Mouse (Mus musculus) megakaryocyte, adult 5-6 weeks (primary cell): ENCODE results near the gene Gfpt2. TPM values are rescaled to one million over a fixed set of nuclear protein-coding genes. Genes with fewer than 3 reads are reported as not detected.

ENCODE experiments used
- ATAC-seq: 2 replicates; pipeline ENCODE4 v1.8.0; 2016; ENCODE audit warnings: mild to moderate bottlenecking, inconsistent platforms; ENCODE audit not compliant: poor library complexity, severe bottlenecking
- total RNA-seq, 2 experiments: library from RNA; stranded (forward) in 1 of 2; stranded (reverse) in 1 of 2; fragments of 153-499, 151-499 nt in 1 of 2; fragments of 221-1000, 200-1000 nt in 1 of 2; gene quantifications; 2 replicates each; pipeline versions ENCODE4 v1.2.3 to v1.2.4; 2015 to 2017

Gene Gfpt2
- total RNA-seq, 2 experiments from 2014 or later, result 0.11 TPM; not detected in 1

DNA sequence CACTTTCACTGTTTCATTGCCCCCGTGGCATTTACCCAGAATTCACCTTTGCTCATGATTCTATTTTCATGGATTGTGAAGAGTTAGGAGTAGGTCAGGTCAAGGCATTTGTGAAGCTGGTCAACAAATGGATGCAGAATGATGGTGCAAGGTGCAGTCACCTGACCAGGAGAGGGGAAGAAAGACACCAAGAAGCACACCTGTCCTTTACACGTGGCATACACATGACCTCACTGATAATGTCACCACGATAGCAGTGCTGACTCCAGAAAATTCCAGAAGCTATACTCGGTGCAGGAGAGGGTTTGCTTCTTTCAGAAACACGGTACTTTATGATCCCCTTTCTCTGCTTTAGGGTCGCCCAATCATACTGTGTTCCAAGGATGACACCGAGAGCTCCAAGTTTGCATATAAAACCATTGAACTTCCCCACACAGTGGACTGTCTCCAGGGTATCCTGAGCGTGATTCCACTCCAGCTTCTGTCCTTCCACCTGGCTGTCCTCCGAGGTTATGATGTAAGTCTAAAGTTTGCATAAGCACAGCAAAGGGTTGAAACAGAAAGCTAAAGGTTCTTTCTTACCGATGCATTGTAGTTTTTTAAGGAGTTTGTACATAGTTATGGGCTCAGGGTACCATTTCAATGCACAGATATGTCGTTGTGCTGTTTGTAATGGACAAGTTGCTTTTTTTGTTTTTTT is 41.4 kb downstream of the Gfpt2 start:
- no peak for ATAC-seq

DNA sequence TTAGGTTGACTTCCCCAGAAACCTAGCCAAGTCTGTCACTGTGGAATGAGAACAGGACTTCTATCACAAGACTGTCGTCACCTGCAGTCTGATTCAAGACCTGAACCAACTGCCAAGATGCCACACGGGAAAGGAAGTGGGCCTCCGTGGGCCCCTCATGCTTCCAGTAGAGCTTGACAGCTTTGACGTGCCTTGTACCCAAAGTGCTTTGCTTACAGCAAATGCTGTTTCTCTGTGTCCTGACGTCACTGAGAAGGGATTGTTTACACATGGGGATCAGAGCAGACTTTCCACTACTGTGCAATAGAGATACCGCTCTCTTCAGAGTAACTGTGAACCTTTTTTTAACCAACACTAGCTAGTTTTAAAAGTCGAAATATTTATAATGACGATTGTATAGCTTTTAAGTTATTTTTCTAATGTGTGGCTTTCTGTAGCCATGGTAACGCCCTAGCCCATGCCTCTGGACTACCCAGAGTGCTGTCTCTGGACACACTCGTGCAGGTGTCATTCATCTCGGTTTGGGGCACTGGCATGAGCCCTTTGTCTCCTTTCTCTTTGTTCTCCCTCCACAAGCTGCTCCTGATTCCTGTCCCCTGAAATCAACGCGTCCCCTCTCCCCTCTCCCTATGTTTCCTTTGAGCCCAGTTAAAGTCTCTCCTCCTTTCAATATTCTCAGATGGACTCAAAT is 43.9 kb downstream of the Gfpt2 start:
- ATAC-seq, result no peak

DNA sequence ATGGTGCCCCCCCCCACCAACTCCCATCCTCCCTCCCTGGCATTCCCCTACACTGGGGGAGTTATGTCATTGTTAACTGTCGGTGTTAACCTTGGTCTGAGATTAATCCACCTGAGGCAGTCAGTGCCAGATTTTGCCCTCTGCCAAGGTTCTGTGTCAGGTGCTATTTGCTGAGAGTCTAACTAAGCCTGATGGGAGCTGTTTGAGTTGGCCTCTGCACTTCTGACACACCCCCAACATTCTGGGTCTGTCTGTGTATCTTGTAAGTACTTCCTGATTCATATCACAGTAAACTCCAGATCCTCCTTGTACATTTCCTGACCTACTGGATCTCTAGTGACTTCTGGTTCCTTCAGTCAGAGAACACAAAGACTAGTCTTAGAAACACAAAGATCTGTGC is 46.7 kb downstream of the Gfpt2 start:
- ATAC-seq, result no peak

DNA sequence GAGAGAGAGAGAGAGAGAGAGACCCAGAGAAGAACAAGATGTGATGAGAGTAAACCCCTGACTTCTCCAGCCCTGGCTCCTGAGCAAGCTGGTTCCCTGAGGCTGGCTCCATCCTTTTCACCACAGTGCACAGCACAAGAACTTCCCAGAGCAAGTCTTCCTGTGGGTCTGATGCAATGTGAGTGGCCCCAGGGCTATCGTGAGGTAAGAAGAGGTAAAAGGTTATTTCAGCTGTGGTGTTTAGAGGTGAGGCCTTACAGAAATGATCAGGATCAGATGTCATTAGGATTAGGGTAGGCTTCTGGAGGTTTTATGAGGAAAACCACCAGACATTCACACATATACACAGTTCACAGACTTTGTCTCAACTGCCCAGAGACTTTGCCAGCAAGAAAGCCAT is 47.9 kb downstream of the Gfpt2 start:
- no peak for ATAC-seq

DNA sequence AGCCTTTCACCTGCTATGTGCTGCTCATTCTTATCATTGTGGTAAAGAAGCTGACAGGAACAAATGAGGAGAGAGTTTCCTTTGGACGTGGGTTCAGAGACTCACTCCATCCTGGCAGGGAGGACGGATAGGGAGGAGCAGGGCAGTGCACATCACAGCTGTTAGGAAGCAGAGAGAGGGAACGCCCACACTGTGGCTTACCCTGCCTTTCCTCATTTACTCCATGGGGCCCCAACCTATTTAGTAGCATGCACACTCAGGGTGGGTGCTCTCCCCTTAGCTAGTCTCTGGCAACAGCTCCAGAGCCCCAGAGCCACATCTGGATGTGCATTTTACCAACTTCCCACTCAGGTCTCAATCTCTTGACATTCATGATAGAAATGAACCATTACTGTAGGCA is 48.7 kb downstream of the Gfpt2 start:
- ATAC-seq, result no peak

DNA sequence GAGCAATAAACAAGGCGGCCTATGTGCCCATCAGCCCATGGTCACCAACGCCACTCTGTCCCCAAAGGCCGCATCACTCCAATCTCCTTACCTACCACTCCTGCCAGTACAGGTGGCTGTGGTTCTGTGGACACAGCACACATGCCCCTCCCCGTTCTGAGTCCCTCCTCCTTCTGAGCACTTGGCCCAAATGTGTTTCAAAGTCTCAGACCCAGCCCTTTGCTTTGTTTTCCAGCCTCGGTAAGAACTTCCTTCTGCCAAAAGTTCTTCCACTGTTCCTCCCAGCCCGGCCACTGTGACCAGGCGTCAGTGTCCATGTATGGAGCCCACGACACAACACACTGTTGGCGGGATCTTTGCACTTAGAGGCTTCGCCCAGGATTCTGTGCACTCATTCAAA is 50.3 kb downstream of the Gfpt2 start:
- ATAC-seq, result no peak

DNA sequence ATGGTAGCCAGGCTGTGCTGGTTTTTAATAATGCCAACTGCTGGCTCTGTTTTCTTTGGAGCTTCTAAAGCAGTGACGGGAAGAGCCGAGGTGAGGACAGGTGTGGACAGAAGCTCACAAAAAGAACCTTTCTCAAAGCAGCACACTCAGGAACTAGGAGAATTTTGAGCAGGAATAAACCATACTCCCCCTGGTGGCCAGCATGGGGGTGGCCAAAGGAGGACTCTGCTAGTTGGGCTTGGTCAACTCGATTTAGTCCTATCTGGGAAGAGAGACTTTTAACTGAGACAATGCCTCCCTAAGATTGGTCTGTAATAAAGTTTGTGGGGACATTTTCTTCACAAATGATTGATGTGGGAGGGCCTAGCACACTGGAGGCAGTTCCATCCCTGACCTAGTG is 51.0 kb downstream of the Gfpt2 start:
- ATAC-seq, result peak; percentile 29

DNA sequence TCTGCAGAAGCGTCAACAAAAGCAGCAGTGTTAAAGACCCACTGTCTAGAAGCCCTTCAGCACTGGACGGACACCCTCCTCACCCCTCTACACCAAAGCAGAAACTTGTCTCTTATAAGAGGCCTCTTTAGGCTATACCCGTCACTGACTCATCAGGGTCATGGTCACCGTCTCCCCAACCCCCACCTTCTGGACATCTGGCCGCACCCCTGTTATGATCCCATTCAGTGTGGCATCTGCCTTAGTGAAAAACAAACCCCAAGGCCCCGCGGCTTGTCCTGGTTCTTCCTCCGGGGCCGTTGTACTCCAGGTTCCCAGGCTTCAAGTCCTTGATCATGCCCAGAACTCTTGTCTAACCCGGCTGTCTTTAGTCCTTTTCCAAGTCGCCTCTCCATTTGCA is 52.0 kb downstream of the Gfpt2 start:
- no peak for ATAC-seq

DNA sequence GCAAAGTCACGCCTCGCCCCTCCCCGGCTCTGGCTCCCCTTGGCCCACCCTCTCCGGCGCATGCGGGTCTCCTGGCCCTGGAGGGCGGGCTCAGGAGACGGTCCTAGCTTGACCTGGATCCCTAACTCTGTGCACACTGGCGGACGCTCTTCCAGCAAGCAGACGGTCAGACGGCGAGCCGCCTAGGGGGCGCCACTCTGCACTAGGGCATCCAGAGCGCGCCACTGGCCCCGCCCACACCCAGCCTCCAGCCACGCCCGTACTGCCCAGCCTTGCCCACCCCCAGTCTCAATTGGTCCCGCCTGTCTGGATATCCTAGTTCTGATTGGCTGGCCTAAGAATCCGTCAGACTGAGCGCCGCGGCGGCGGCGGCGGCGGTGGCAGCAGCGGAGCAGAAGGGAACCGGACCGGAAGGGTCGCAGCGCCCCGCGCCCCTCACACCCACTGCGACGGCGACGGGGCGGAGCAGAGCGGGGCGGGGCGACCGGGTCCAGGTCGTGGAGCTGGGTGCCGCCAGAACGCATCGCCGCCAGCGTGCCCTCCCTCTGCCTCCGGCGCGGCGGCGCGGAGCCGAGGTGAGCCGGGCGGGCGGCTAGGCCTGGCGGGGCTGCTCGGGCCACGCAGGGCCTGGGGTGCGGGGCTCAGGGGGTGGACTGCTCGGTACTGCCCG is 52.6 kb downstream of the Gfpt2 start, which contains the start of gene Mapk9:
Mapk9 (plus strand) TSS at position 351 of the 670 bp plus-strand sequence.
- ATAC-seq, result peak; percentile 91

DNA sequence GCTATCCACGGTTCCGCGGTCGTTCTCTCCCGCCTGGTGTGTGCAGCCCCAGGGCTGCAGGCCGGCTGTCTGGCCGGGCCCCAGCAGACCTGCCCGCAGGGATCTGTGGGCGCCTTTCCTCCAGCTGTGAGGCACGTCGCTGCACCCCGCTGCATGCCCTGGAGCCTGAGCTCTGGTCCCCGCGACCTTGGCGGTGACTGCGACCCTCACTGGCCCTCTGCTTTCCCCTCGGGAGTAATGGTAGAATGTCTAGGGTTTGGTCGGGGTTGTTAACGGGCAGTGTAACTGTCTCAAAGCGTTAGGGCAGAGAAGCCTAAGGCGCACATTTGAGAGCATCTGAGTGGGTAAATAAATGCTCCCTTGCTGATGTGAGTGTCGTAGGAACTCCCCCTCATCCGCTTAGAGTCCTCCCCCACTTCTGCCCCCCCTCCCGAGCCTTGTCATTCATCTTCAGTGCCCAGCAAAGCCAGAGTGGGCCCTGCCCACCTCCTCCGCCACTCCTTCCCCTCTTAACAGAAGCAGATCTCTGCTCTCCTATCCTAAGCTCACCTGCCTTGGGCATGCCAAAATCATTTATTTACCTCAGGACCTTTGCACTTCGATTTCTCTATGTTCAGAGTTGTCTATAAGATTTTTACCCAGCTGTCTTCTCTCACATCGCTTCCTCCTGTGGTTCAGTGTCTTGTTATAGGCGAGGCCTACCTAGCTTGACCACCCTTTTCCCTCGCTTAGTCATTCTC is 53.3 kb downstream of the Gfpt2 start:
- ATAC-seq, result no peak; the same call in none of the 2 replicates

DNA sequence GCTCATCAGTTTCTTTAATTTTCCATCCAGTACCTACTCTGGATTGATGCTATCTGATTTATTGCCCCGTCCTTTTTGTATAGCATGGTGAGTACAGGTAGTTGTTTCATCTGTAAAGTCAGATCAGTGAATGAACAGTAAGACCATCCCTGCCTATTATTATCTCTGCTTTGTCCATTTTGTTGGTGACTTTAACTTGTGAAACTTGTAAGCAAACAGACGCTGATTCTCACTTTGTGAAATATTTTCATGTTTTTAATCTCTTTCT is 53.8 kb downstream of the Gfpt2 start:
- no peak for ATAC-seq

DNA sequence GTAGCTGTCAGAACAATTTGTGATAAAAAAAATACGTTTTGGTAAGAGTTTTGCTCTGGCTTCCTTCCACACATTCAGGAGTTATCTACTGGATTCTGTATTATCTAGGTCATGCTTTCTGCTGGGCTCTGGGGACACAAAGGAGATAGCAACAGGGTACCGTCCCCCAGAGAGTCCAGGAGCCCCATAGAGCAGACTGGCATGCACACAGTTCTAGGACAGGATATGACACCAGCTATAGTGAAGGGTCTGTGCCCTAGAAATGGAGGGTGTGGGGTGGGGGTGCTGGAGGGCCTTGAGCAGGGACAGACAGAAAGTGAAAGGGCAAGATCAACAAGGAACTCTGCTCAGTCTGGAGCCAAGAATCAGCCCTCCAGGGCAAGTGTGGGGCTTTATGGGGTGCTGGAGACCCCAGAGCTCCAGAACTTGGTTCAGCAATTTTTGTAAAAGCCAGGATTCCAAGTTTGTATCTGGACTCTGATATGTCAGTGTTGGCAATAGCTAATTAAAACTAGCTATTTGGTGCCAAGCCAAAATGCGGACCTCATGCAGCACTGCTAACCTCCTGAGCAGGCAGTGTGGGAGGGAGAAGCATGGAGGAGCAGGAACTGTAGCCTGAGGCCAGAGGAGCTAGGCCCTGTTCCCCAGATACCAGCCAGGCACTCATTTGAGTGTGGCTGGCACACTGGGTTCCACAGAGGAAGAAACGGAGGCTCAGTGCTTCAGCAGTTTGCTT is 54.3 kb downstream of the Gfpt2 start:
- ATAC-seq, result no peak

DNA sequence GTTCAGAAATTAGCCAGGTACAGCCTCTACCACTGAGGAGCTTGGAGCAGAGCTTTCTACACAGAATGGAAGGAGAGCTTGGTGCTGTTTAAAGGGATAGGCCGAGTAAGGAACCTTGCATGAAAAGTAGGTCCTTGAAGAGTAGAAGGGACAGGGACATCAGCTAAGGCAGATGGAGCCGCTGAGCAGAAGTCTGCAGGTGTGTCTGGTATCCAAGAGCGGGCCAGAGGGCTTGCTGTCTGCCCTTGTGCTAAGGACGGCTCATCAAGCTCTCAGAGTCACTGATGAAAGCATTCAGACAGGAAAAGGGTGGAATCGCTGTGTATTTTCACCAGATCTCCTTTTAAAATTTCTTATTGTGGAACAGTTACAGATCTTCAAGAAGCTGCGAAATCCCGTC is 56.4 kb downstream of the Gfpt2 start:
- ATAC-seq, result no peak

DNA sequence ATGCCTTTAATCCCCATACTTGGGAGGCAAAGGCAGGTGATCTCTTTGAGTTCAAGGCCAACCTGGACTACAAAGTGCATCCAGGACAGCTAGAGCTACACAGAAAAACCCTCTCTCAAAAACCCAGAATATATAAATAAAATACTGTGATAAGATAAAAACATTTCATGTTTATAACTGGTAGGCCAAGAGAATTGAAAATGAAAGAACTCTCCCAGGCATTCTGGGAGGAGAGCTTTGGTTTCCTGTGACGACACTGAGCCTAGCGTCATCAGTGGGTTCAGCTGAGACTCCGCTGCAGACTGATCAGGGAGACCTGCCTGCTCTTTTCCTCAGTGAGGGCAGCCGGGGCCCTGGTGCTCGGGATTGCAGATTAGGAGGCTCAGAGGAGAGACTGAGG is 61.2 kb downstream of the Gfpt2 start:
- peak; percentile 54; the same call in 1 of the 2 replicates for ATAC-seq

DNA sequence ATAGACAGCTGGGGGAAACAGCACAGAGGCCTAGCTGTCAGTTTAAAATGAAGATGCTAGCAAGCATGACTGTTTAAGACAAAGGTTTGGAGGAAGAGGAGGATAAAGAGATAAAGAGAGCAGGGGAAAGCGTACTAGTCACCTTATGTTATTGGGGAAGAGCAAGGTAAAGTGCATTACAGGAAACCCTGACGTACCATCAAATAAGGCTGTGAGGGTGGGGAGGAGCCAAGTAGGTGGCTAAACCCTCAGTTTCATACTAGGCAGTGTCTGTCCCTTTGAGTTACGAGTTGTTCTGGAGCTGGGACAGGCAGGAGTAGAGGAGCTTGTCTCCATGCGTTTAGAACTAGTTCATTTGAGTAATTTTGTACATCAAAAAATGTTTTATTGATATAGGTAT is 67.2 kb downstream of the Gfpt2 start:
- no peak for ATAC-seq

DNA sequence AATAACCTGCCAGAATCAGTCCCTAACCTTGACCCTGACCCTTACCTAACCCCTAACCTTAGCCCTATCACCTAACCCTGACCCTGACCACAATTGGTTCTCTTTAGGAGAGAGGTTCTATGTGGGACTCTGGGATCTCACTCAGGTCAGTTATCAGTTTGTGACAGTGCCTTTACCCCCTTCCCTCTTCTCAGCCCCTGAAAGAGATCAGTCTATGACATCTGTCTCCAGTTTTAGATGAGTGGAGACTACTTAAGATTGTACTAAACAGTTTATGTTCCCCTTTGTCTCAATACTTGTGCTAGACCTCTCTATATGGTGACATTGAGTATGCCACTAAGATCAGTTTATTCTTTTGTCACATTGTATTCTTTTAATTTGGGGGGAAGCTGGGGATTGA is 69.9 kb downstream of the Gfpt2 start:
- no peak for ATAC-seq

DNA sequence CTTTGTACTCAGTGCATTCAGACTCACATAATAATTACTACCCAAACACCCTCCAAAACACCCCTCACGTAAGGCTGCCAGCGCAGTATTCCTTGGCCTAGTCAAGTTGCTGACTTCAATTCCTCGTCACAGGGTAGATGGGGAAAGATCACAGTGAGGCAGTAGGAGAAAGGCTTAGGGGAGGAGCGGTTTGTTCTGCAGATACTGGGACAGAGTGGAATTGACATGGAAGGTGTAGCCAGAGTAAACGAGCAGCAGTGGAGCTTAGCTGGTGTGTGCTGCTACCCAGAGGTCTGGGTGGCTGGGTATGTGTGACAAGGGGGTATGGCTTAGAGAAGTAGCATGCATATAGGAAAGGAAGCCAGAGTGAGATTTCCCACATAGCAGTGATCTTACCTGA is 73.3 kb downstream of the Gfpt2 start:
- no peak for ATAC-seq

DNA sequence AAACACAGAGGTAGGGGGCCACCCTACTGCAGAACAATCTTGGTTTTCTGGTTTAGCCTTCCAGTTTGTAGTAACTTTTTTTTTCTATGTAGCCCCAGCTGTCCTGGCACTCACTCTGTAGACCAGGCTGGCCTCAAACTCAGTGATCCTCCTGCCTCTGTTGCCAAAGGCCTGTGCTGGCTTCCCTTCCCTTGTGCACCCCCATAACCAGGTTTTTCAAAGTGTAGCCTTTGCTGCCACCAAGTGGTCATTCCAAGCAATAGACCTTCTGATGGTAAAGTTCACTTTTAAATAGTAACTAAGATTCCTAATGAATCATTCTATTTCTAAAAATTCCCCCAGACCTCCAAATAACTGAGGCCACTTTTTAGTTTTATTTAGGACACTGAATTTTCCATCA is 75.8 kb downstream of the Gfpt2 start:
- ATAC-seq, result peak; percentile 69

DNA sequence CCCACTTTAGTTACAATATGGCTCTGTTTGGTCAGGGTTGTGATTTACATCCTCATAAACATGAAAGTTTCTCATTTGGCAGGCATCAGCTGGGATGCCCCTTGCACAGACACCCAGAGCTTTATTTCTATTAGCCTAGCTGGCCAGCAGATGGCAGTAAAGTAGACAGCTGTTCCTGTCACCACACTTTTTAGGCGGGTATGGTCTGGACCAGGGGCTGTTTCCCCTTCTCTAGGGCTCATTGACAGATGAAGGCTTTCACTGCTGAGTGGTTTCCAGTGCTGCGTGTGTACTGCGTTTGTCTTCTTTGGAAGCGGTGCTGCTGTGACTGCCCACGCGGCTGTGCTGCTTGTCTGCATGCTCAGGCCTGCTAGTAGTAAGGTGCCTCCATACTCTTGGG is 77.9 kb downstream of the Gfpt2 start:
- ATAC-seq, result peak; percentile 67

DNA sequence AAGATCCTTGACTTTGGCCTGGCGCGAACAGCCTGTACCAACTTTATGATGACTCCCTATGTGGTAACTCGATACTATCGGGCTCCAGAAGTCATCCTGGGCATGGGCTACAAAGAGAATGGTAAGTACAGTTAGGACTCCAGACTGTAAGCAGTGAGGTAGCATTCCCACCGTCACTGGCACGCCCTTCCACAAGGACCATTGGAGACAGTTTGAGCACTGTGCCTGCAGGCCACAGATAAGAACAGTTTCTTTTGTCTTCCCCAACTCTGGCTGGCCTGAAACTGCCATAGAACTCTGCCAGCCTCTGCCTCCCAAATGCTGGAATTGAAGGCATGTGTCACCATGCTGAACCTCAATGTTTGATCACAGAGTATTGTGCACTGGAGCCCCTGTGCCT is 78.8 kb downstream of the Gfpt2 start:
- ATAC-seq, result no peak
